Mouse (Mus musculus) C2C12 (cell line): ENCODE data around the gene Pex14.

Source experiments
- CEBPB ChIP-seq: IDR thresholded peaks from one replicate; pipeline ENCODE4 v1.6.1; 2011; ENCODE audit warnings: low read depth, mild to moderate bottlenecking, control low read depth, moderate library complexity
- CTCF ChIP-seq: IDR thresholded peaks from one replicate; pipeline ENCODE4 v1.5.1; 2011; ENCODE audit not compliant: control insufficient read depth, insufficient read depth, insufficient read length
- FOSL1 ChIP-seq: IDR thresholded peaks from one replicate; pipeline ENCODE4 v1.8.0; 2011; ENCODE audit warnings: mild to moderate bottlenecking, low read length; ENCODE audit not compliant: poor library complexity, insufficient read depth, severe bottlenecking
- MAX ChIP-seq: IDR thresholded peaks from one replicate; pipeline ENCODE4 v1.6.1; 2011; ENCODE audit warnings: mild to moderate bottlenecking, control low read depth
- MYOD1 ChIP-seq: IDR thresholded peaks from one replicate; pipeline ENCODE4 v1.6.1; 2011; ENCODE audit warnings: low read depth; ENCODE audit not compliant: control insufficient read depth, insufficient read length
- MYOG ChIP-seq: IDR thresholded peaks from one replicate; pipeline ENCODE4 v1.6.1; 2011; ENCODE audit not compliant: control insufficient read depth, insufficient read length; ENCODE audit errors: extremely low read depth
- USF1 ChIP-seq: IDR thresholded peaks from one replicate; pipeline ENCODE4 v1.6.1; 2011; ENCODE audit warnings: low read depth, mild to moderate bottlenecking, control low read depth, moderate library complexity

DNA sequence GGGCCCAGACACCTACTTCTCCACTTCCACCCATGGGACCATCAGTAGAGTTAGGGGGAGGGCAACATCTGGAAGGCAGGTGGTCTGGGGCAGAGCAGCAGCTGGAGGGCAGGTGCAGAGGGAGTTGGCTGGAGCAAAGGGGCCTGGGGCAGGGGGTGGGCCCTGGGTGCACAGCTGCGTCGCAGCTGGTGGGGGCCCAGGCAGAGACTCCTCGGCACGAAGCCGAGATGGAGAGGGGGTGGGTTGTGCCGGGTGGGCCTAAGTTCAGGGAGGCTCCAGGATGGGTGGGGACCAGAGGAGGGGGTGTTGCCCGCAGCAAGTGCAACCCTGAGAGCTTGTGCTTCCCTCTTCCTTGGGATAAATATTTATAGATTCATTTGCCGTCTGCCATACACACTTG, 173.2 kb downstream of the Pex14 start:
- TF ChIP-seq FOSL1 (no peak), CTCF (no peak), CEBPB (no peak), USF1 (no peak), MAX (no peak), MYOG (no peak), MYOD1 (no peak)
